ENCODE assay signal across 11 mouse cellular contexts in the genomic region with DNA sequence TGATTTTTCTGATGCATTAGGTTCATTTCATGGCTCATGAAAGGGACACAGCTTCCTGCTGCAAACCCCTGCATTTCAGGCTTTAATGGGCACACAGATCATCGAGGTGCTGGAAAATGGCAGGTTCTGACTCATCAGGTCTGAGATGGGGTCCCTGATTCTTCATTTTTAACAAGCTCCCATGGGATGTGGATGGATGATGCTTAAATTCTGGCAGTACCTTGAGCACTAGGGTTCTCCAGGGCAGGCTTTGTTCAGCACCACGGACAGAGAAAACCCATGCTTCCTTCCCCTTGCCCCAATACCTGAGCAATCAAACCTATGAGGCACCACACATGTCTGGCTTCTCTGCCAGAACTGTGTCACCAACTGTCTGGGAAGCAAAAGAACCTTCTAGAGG.
DNase-seq lines count a peak whose midpoint lies in the region; ATAC-seq lines count a peak whose summit lies in the region.
"Had no signal": no experiment of that assay in that cellular context is flagged by ENCODE, and none has a peak within 500 bp of the region (broad histone marks: within the 10 kb centered on the region; RNA-seq: fewer than 3 reads in every experiment).

No protein-coding gene starts in this region.

- H3K27me3 ChIP-seq in heart, embryonic 11.5 days (ENCODE audit: control insufficient read depth, insufficient read depth, low read length): no peaks in the 10 kb centered on the region
- H3K27me3 ChIP-seq: embryonic facial prominence, embryonic 13.5 days; hindbrain, embryonic 15.5 days had no signal

- H3K36me3 ChIP-seq in heart, embryonic 11.5 days (ENCODE audit: control insufficient read depth, insufficient read depth, low read length): no peaks in the 10 kb centered on the region
- H3K36me3 ChIP-seq: embryonic facial prominence, embryonic 13.5 days; hindbrain, embryonic 15.5 days had no signal

- intact Hi-C loops in heart, postnatal 10 days (cut with DNase I): no loop called here

- H3K4me1 ChIP-seq in heart, embryonic 11.5 days (ENCODE audit: control insufficient read depth, insufficient read depth, low read length): no peaks in the 10 kb centered on the region
- H3K4me1 ChIP-seq: embryonic facial prominence, embryonic 13.5 days; hindbrain, embryonic 15.5 days had no signal

- no peak overlapping the region for H3K4me2 ChIP-seq in heart, embryonic 11.5 days
- H3K4me2 ChIP-seq: embryonic facial prominence, embryonic 13.5 days; hindbrain, embryonic 15.5 days had no signal

- H3K9me3 ChIP-seq in heart, embryonic 11.5 days (replicated peaks; ENCODE audit: control insufficient read depth, low read length): no peaks in the 10 kb centered on the region
- H3K9me3 ChIP-seq: embryonic facial prominence, embryonic 13.5 days; hindbrain, embryonic 15.5 days had no signal

- no peak overlapping the region for H3K4me3 ChIP-seq in heart, embryonic 11.5 days (ENCODE audit: low read depth, low read length)
- H3K4me3 ChIP-seq: embryonic facial prominence, embryonic 13.5 days; hindbrain, embryonic 15.5 days had no signal

- H3K27ac ChIP-seq in heart, embryonic 11.5 days (ENCODE audit: low read depth, low read length): no peak overlapping the region
- H3K27ac ChIP-seq: embryonic facial prominence, embryonic 13.5 days; hindbrain, embryonic 15.5 days; macrophage had no signal

- DNase-seq in heart, postnatal 10 days: peak; percentile 16 to 38
- DNase-seq in ovary, postnatal 36 days (ENCODE audit: low spot score): peak; percentile 26
- no peak for DNase-seq in ovary, postnatal 14 days (ENCODE audit: low spot score)
- peak; percentile 35 for DNase-seq in hindlimb bud, embryonic 11.5 days (ENCODE audit: extremely low spot score, low read depth, low spot score)
- peak; percentile 7 for DNase-seq in yolk sac, embryonic 10.5 days (ENCODE audit: low spot score)
- DNase-seq in spleen, postnatal 36 days (ENCODE audit: low spot score in 2 of 2): no peak

- no peak overlapping the region for H3K9ac ChIP-seq in heart, embryonic 11.5 days (ENCODE audit: low read depth, low read length)
- H3K9ac ChIP-seq: embryonic facial prominence, embryonic 13.5 days; hindbrain, embryonic 15.5 days had no signal

- 28% methylated on average over 2 of the region's 2 CpGs for WGBS in heart, embryonic 11.5 days (ENCODE audit: insufficient replicate concordance)

- ATAC-seq in heart, embryonic 11.5 days (replicated peaks; ENCODE audit: insufficient number of reproducible peaks, low FRiP score, low TSS enrichment): no peak
- ATAC-seq in activated CD4-positive, CD25-positive, alpha-beta regulatory T cell, adult 4 months: no peak

Comparison
In these comparisons a context has a peak if more than half of its experiments do, and no peak if none do; other contexts are left out.
1. DNase-seq: peak in heart, postnatal 10 days (2 of 2), ovary, postnatal 36 days (single experiment), hindlimb bud, embryonic 11.5 days (single experiment) and yolk sac, embryonic 10.5 days (single experiment); none in ovary, postnatal 14 days (single experiment) and spleen, postnatal 36 days (0 of 2).